Mouse (Mus musculus): ENCODE data around the gene Mettl23. TPM values are rescaled to one million over a fixed set of nuclear protein-coding genes. Genes with fewer than 3 reads are reported as not detected.

Gene Mettl23
- polyA plus RNA-seq (2014; fragmentation: Nextera tagmentation; extraction: Ambion mirVana): 61.2 and 63.6 TPM in 2 replicates

DNA sequence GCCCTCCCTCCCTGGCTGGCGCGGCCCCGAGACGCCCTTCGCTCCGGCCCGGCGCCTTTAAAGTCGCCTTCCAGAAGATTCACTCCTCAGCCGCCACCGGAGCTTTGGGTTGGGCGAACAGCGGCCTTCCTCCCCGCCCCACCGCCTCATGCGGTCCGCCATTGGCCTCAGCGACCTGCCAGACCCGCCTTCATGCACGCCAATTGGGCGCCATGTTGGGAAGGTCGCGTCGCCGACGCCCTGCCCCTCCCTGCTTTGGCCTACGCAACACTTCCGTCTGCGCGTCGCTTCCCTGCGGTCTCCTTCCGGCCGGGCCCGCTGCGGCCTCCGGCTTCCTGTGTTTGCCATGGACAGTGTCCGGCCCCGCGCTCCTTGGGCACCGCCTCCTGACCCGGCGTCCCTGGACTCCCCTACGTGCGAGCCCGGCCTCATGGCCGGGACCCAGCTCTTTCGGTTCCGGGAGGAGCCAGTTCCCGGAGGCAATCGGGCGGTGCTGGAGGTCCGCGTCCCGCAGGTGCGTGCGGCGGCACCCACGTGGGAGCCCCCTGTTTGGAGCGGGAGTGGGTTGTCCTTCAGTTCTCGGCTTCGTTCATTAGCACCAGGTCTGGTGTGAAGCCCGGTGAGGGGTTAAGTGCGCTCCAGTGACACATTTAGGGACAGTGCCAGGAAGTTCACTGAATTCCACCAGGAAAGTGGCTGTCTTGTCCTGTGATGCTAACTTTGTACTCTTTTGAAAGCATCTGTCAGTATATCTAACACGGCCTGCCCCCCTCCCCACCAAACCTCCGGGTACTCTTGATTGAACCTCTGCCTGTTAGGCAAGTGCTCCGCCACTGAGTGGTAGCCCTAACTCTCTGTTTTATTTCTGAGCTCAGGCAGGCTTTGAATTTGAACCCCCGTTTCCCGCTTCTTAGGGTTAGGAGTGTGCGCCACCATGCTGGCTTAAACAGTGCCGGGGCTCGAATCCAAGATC lies at the start of gene Mettl23, which contains the start of gene Jmjd6:
Gene Mettl23 (plus strand): TSS at position 18 of the 973 bp plus-strand sequence.
Gene Jmjd6 (minus strand): TSS at position 189 of the 973 bp plus-strand sequence.
- Histone ChIP-seq H3K4me3 (ENCODE audit: low read depth, low read length) (peak within 1 kb of the TSS; percentile 88), H3K27me3 (ENCODE audit: control insufficient read depth, insufficient read depth, low read length) (no peaks in the 10 kb centered on the region), H3K9me3 (ENCODE audit: control insufficient read depth, low read length) (no peaks in the 10 kb centered on the region), H3K27ac (ENCODE audit: low read depth, low read length) (peak within 1 kb of the TSS; percentile 97), H3K4me2 (ENCODE audit: low read depth) (peak within 1 kb of the TSS; percentile 89), H3K4me1 (ENCODE audit: control insufficient read depth, insufficient read depth, low read length) (peaks cover 30% of the 10 kb centered on the region), H3K9ac (ENCODE audit: low read length) (peak within 1 kb of the TSS; percentile 86), H3K36me3 (ENCODE audit: control insufficient read depth, insufficient read depth, low read length) (peaks cover 12% of the 10 kb centered on the region)
- ATAC-seq (ENCODE audit: insufficient read depth, low FRiP score, low TSS enrichment) (peak; percentile 94), DNase-seq (ENCODE audit: low spot score) (peak; percentile 97)
- WGBS: 1% methylated on average over 72 of the region's 72 CpGs

DNA sequence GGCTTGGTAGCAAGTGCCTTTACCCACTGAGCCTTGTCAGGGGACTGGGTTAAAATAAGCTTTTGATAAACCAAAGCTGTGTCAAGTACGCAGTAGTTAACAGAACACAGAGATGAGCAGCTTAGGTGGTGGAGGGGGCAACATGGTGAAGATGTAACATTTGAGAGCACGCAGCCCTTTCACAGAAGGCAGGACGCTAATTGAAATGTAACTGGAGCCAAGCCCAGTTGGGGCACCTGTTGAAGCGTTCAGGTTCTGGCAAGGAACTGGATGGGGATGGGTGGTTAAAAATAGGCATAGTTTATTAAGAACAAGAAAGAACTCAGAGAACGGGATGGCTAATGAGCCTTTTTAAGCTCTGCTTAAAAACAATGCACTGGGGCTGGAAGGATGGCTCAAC lies 43.7 kb upstream of the Mettl23 start:
- no peak overlapping the region for H3K4me3 ChIP-seq (ENCODE audit: low read depth, low read length)
- ATAC-seq (ENCODE audit: insufficient read depth, low FRiP score, low TSS enrichment): no peak
- no peaks in the 10 kb centered on the region; the same call in 1 of the 2 replicates for H3K4me1 ChIP-seq (ENCODE audit: control insufficient read depth, insufficient read depth, low read length)
- no peaks in the 10 kb centered on the region for H3K36me3 ChIP-seq (ENCODE audit: control insufficient read depth, insufficient read depth, low read length)
- no peak for DNase-seq (ENCODE audit: low spot score)
- 93% methylated on average over 5 of the region's 5 CpGs for WGBS
- H3K27me3 ChIP-seq (ENCODE audit: control insufficient read depth, insufficient read depth, low read length): no peaks in the 10 kb centered on the region
- no peaks in the 10 kb centered on the region for H3K9me3 ChIP-seq (ENCODE audit: control insufficient read depth, low read length)
- no peak overlapping the region for H3K9ac ChIP-seq (ENCODE audit: low read length)
- H3K27ac ChIP-seq (ENCODE audit: low read depth, low read length): no peak overlapping the region
- no peak overlapping the region for H3K4me2 ChIP-seq (ENCODE audit: low read depth)

DNA sequence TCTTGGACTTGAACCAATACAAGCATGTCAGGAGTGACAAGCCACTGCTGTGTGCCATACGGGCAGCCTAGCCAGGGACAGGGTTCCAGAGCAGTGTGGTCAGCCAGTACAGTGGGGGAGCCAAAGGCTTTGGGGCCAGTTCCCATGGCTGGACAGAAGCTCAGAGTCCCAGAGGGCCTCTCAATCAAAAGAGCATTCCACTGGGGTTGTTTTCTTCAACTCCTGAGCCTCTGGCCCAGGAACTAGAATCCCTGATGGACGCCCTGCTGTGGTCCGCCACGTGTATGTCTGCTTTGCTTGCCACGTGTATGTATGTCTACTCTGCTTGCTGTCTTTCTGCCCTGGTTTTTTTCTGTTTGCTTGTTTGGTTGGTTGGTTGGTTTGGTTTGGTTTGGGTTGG lies 42.0 kb upstream of the Mettl23 start:
- H3K36me3 ChIP-seq (ENCODE audit: control insufficient read depth, insufficient read depth, low read length): no peaks in the 10 kb centered on the region
- H3K4me1 ChIP-seq (ENCODE audit: control insufficient read depth, insufficient read depth, low read length): no peaks in the 10 kb centered on the region; the same call in 1 of the 2 replicates
- H3K4me2 ChIP-seq (ENCODE audit: low read depth): no peak overlapping the region
- WGBS: 70% methylated on average over 5 of the region's 5 CpGs
- ATAC-seq (ENCODE audit: insufficient read depth, low FRiP score, low TSS enrichment) (no peak), DNase-seq (ENCODE audit: low spot score) (no peak)
- no peaks in the 10 kb centered on the region for H3K9me3 ChIP-seq (ENCODE audit: control insufficient read depth, low read length)
- no peak overlapping the region for H3K9ac ChIP-seq (ENCODE audit: low read length)
- H3K27me3 ChIP-seq (ENCODE audit: control insufficient read depth, insufficient read depth, low read length): no peaks in the 10 kb centered on the region
- no peak overlapping the region for H3K27ac ChIP-seq (ENCODE audit: low read depth, low read length)
- H3K4me3 ChIP-seq (ENCODE audit: low read depth, low read length): no peak overlapping the region

DNA sequence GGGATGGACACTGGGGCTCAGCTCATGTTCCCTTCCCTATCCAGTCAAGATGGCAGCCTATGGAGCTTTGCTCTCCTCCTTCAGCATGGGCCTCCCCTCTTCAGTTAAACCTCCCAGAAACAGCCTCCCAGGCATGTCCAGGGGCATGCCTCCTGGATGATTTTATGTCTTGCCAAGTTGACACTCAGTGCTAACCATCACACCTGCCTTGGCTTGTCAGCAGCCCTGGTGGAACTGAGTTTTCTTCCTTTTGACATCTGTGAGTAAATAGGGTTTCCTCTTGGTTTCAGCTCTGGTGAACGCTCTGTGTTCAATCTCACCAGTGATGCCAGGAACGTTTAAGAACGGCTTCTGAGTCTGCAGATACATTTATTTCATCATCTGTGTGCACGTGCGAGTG lies 40.4 kb upstream of the Mettl23 start:
- H3K4me3 ChIP-seq (ENCODE audit: low read depth, low read length): no peak overlapping the region
- H3K4me1 ChIP-seq (ENCODE audit: control insufficient read depth, insufficient read depth, low read length): no peaks in the 10 kb centered on the region; the same call in 1 of the 2 replicates
- DNase-seq (ENCODE audit: low spot score) (no peak), ATAC-seq (ENCODE audit: insufficient read depth, low FRiP score, low TSS enrichment) (no peak)
- no peaks in the 10 kb centered on the region for H3K9me3 ChIP-seq (ENCODE audit: control insufficient read depth, low read length)
- H3K27ac ChIP-seq (ENCODE audit: low read depth, low read length): no peak overlapping the region
- H3K27me3 ChIP-seq (ENCODE audit: control insufficient read depth, insufficient read depth, low read length): no peaks in the 10 kb centered on the region
- WGBS: 83% methylated on average over 5 of the region's 5 CpGs
- H3K4me2 ChIP-seq (ENCODE audit: low read depth): no peak overlapping the region
- no peak overlapping the region for H3K9ac ChIP-seq (ENCODE audit: low read length)
- no peaks in the 10 kb centered on the region for H3K36me3 ChIP-seq (ENCODE audit: control insufficient read depth, insufficient read depth, low read length)

DNA sequence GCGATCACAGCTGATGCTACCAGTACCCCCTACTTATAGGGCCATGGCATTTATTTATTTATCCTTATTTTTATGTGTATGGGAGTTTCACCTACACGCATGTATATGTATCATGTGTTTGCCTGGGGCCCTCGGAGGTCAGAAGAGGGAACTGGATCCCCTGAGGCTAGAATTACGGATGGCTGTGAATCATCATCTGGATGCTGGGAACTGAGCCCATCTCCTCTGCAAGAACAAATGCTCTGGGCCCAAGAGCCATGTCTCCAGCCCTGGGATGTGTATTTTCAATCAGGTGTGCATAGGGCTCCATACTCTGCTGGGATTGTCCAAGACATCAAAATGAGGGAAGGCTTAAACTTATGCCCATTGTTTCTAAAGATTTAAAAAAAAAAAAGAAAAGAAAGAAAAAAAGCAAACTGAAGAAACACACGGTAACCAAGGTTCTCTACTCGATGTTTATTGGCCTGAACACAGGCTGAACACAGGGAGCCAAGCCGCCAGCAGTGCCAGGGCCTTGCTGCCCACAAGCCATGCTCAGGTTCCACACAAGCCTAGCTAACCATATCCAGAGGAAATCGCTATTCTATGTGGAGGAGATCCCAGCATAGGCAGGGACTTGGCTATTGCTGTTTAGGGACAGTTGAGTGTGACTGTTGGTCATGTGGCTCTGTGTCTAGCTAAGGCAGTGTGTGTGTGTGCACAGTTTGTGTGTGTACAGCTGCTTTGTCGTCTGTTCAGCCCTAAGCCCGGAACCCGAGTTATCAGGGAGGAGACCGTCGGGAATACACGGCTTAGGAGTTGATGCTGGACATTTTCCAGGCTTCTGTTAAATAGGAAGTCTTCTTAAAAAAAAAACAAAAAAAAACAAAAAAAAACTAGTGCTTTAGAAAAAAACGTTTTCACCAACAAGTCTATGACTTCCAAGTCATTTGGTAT lies 36.7 kb upstream of the Mettl23 start:
- Histone ChIP-seq H3K4me3 (ENCODE audit: low read depth, low read length) (no peak overlapping the region), H3K9ac (ENCODE audit: low read length) (no peak overlapping the region), H3K4me2 (ENCODE audit: low read depth) (no peak overlapping the region), H3K27ac (ENCODE audit: low read depth, low read length) (no peak overlapping the region), H3K36me3 (ENCODE audit: control insufficient read depth, insufficient read depth, low read length) (no peaks in the 10 kb centered on the region), H3K27me3 (ENCODE audit: control insufficient read depth, insufficient read depth, low read length) (no peaks in the 10 kb centered on the region), H3K9me3 (ENCODE audit: control insufficient read depth, low read length) (no peaks in the 10 kb centered on the region), H3K4me1 (ENCODE audit: control insufficient read depth, insufficient read depth, low read length) (peaks cover 14% of the 10 kb centered on the region)
- WGBS: 85% methylated on average over 15 of the region's 15 CpGs
- ATAC-seq (ENCODE audit: insufficient read depth, low FRiP score, low TSS enrichment): no peak
- DNase-seq (ENCODE audit: low spot score): no peak

DNA sequence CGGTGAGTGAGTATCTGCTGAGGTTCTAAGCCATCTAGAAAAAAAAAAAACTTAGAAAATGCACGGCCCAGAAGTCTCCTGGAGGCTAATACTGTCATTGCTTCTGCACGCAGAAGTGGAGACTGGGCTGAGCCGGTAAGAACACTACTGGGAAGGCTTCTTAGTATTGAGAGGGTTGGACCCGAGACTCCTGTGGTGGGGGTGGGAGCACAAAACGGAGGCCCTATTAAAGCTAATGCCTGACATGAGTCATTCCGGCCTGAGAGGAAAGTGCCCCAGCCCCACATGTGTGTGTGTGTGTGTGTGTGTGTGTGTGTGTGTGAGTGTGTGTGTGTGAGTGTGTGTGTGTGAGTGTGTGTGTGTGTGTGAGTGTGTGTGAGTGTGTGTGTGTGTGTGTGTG lies 36.0 kb upstream of the Mettl23 start:
- H3K36me3 ChIP-seq (ENCODE audit: control insufficient read depth, insufficient read depth, low read length): no peaks in the 10 kb centered on the region
- H3K9ac ChIP-seq (ENCODE audit: low read length): no peak overlapping the region
- H3K27me3 ChIP-seq (ENCODE audit: control insufficient read depth, insufficient read depth, low read length): no peaks in the 10 kb centered on the region
- H3K4me2 ChIP-seq (ENCODE audit: low read depth): no peak overlapping the region
- no peak overlapping the region for H3K27ac ChIP-seq (ENCODE audit: low read depth, low read length)
- ATAC-seq (ENCODE audit: insufficient read depth, low FRiP score, low TSS enrichment) (no peak), DNase-seq (ENCODE audit: low spot score) (no peak)
- H3K9me3 ChIP-seq (ENCODE audit: control insufficient read depth, low read length): no peaks in the 10 kb centered on the region
- peaks cover 18% of the 10 kb centered on the region for H3K4me1 ChIP-seq (ENCODE audit: control insufficient read depth, insufficient read depth, low read length)
- no peak overlapping the region for H3K4me3 ChIP-seq (ENCODE audit: low read depth, low read length)
- 77% methylated on average over 7 of the region's 7 CpGs for WGBS

DNA sequence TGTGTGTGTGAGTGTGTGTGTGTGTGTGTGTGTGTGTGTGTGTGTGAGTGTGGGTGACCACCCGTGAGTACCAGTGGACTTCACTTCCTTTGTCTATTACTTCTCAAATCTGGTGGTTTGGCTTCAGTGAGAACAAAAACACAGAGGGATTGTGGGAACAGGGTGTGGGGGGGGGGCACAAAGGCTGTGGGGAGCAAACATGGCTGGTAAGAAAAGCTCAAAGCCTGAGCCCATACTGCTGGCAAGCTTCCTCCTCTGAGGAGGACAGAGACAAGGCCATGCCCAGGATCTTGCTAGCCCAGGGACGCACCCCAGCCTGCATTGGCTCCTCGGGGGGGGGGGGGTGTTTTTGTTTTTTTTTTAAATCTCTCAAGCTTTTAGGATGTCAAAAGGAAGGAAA lies 35.6 kb upstream of the Mettl23 start:
- no peak overlapping the region for H3K9ac ChIP-seq (ENCODE audit: low read length)
- no peaks in the 10 kb centered on the region for H3K9me3 ChIP-seq (ENCODE audit: control insufficient read depth, low read length)
- no peak overlapping the region for H3K27ac ChIP-seq (ENCODE audit: low read depth, low read length)
- peaks cover 23% of the 10 kb centered on the region for H3K4me1 ChIP-seq (ENCODE audit: control insufficient read depth, insufficient read depth, low read length)
- 86% methylated on average over 2 of the region's 3 CpGs for WGBS
- H3K4me3 ChIP-seq (ENCODE audit: low read depth, low read length): no peak overlapping the region
- H3K36me3 ChIP-seq (ENCODE audit: control insufficient read depth, insufficient read depth, low read length): no peaks in the 10 kb centered on the region
- ATAC-seq (ENCODE audit: insufficient read depth, low FRiP score, low TSS enrichment) (no peak), DNase-seq (ENCODE audit: low spot score) (no peak)
- no peak overlapping the region for H3K4me2 ChIP-seq (ENCODE audit: low read depth)
- no peaks in the 10 kb centered on the region for H3K27me3 ChIP-seq (ENCODE audit: control insufficient read depth, insufficient read depth, low read length)

DNA sequence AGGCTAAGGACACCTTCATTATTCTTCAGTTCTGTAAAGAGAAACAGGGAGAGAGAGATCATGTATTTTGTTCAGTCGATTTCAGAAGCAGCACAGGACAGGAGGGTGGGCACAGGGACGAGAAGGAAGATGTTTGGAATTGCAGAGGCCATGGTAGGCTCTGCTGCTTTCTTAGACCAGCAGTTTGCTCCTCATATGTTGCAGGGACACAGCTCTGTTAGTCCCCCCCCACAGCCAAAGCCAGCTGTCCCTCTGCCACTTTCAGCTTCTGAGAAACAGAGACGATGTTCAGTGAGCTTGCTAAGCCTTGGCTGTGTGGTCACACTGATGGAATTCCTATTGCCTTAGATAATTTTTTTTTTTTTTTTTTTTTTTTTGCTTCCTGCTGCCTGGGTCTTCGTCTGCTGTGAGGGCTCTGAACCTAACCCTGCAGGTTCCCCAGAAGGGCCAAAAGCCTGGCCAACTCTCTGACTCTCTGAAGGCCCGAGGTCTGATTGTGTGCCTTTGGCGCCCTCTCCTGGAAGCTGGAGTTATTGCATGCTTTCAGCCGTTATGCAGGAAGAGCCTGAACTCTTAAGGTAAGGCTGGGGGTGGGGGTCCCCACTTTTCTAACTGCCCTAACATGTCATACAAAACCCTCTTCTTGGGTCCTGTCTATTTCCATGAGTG lies 35.0 kb upstream of the Mettl23 start:
- 32% methylated on average over 7 of the region's 7 CpGs for WGBS
- H3K4me3 ChIP-seq (ENCODE audit: low read depth, low read length): no peak overlapping the region
- H3K27ac ChIP-seq (ENCODE audit: low read depth, low read length): no peak overlapping the region
- peaks cover 28% of the 10 kb centered on the region for H3K4me1 ChIP-seq (ENCODE audit: control insufficient read depth, insufficient read depth, low read length)
- no peaks in the 10 kb centered on the region for H3K36me3 ChIP-seq (ENCODE audit: control insufficient read depth, insufficient read depth, low read length)
- H3K9ac ChIP-seq (ENCODE audit: low read length): no peak overlapping the region
- no peak overlapping the region for H3K4me2 ChIP-seq (ENCODE audit: low read depth)
- ATAC-seq (ENCODE audit: insufficient read depth, low FRiP score, low TSS enrichment): no peak
- DNase-seq (ENCODE audit: low spot score): peak; percentile 83
- no peaks in the 10 kb centered on the region for H3K9me3 ChIP-seq (ENCODE audit: control insufficient read depth, low read length)
- no peaks in the 10 kb centered on the region for H3K27me3 ChIP-seq (ENCODE audit: control insufficient read depth, insufficient read depth, low read length)
